Mouse (Mus musculus) thymus, postnatal 4 days (tissue): ENCODE results near the gene Mettl22.

Source experiments
- DNase-seq: peaks from one replicate; pipeline ENCODE4 v3.0.0; 2021

Mettl22 gene

DNA sequence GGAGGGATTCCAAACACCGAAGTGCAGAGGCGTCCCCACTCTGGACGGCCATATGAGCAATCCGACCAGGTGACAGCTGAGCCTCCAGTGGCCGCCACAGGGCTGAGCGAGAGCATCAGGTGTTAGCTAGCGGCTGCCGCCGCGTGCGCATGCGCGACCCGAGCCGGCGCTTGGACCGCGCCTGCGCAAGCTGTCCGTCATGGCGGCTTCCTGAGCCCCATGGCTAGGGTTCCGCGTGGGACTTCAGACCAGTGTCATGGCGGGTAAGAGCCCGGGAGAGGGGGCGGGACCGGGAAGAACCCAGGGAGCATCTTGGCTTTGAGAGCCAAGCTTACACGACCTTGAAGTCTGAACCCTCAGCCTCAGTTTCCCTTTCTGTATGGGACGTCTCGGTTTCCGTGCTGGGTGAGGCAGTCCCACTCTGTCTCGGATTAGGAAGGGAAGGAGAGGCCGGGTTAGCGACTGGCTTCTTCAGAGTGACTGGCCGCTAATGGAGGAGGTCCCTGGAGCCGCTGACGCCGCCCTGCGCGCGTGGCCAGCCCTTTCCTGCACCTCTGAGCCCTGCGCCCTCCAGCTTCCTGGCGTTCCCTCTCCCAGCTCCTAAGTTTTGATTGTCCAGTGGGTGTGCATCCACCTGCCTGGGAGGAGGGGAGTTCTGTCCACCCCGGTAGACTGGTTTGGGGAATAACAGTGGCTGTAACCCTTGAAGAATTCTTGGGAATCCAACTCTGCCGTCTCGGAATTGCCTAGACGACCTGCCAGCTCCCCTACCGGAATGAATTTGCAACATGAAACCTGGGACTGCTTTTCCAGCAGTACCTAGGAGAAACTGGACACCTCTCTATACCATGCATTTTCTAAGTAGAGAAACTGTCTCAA, at the start of gene Mettl22:
Gene Mettl22 (plus strand): TSS at position 186 of the 879 bp plus-strand sequence.
- DNase-seq: peak; percentile 93

DNA sequence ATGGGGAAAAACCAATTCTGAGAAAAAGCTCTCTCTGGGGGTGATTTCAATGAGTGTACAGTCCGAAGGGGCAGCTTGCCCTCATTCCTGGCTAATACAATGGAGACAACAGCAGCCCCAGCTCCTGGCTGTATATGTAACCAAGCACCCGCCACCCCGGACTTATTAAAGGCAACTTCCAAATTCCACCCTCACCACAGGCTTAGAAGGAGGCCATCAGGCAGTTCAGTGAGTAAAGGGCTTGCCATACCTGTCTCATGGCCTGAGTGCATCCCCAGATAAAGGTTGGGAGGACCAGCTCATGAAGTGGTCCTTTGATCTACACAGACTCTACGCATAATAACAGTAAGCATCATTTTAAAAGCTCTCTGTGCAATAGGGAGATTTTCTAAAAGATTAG, 49.7 kb upstream of the Mettl22 start:
- DNase-seq: no peak

- DNase-seq: no peak
These were observed 46.9 kb upstream of the Mettl22 start for GRCm38 (mm10) chr16:8423626-8424114.

- DNase-seq: no peak
These were observed 46.2 kb upstream of the Mettl22 start for GRCm38 (mm10) chr16:8424161-8424970.

GRCm38 (mm10) chr16:8424971-8425330, 45.6 kb upstream of the Mettl22 start, which contains the start of gene Tmem114:
Gene Tmem114 (minus strand): TSS chr16:8425136.
- no peak for DNase-seq

DNA sequence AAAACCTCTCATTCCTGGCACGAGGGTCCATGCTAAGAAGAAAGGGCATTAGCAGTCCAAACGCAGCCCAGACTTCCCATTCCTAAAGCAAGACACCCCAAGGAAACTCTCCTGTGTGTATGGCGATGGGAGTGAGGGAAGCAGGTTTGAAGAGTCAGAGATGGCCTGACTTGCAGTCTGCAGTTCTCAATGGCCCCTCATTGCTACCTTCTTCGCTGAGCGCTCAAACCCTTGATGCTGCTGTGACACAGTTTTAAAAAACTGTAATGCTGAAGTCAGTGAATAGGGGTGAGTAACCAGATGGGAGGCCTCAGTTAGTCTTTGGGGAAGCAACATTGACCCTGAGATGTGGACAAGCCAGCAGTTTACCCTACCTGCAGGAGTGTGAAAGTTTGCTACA, 44.9 kb upstream of the Mettl22 start:
- no peak for DNase-seq

- DNase-seq: no peak
These were observed 41.1 kb upstream of the Mettl22 start for GRCm38 (mm10) chr16:8429531-8429930.

- DNase-seq: no peak
These were observed 38.0 kb upstream of the Mettl22 start for GRCm38 (mm10) chr16:8432616-8433015.

GRCm38 (mm10) chr16:8444911-8445310, 25.7 kb upstream of the Mettl22 start:
- DNase-seq: no peak

GRCm38 (mm10) chr16:8446256-8446655, 24.3 kb upstream of the Mettl22 start:
- DNase-seq: no peak

DNA sequence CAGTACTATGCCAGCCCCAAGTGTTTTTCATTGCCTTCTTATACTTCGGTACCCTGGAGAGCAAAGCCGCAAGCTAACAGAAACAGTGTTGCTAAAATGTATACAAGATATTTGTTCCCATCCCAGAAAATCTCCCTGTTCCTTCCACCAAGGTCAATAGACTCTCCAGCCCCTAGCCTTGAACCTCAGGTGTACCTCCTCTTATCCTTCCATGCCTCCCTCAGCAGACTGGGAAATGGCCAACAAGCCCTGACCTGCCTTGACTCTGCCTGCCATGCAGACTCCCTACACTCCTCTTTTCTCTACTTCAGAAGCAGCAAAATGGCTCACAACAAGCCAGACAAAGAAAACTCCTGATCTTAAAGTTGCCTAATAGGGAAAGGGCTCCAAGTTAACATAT, 17.3 kb upstream of the Mettl22 start:
- no peak for DNase-seq

- no peak for DNase-seq
These were observed 15.4 kb upstream of the Mettl22 start for GRCm38 (mm10) chr16:8455221-8455620.

DNA sequence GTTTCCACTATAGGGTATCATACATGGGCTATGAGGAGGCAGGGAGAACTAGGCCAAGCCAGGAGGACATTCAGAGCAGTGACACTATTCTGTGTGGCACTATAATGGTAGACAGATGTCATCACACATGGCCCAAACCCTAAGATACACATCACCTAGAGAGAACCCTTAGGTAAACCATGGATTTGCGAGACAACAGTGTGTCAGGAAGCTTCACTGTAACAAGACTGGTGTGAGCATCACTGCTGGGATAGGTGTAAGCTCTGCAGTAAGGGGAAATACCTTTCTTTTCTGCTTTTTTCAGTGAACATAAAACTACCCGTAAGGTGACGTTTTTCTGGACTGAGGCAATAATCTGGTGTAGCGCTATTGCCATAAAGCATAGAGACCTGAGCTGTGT, 12.2 kb upstream of the Mettl22 start:
- DNase-seq: no peak

GRCm38 (mm10) chr16:8459098-8459497, 11.5 kb upstream of the Mettl22 start:
- DNase-seq: peak; percentile 82

- DNase-seq: no peak
These were observed 456 bp upstream of the Mettl22 start for GRCm38 (mm10) chr16:8470132-8470531.

DNA sequence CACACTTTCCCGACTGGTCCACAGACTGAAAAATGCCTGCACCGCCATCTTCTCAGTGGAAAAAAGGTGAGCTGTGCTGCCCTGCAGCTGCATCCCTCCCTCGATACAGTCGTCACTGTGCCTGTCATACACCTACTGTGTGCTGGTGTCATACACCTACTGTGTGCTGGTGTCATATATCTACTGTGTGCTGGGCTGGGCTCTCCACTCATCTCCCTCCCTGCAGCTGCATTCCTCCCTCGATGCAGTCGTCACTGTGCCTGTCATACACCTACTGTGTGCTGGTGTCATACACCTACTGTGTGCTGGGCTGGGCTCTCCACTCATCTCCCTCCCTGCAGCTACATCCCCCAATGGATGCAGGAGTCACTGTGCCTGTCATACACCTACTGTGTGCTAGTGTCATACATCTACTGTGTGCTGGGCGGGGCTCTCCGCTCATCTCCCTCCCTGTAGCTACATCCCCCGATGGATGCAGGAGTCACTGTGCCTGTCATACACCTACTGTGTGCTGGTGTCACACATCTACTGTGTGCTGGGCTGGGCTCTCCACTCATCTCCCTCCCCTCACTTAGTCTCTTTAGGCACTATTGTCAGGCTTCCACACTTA, 16.9 kb downstream of the Mettl22 start:
- DNase-seq: no peak

- no peak for DNase-seq
These were observed 18.8 kb downstream of the Mettl22 start for GRCm38 (mm10) chr16:8489340-8489739.

DNA sequence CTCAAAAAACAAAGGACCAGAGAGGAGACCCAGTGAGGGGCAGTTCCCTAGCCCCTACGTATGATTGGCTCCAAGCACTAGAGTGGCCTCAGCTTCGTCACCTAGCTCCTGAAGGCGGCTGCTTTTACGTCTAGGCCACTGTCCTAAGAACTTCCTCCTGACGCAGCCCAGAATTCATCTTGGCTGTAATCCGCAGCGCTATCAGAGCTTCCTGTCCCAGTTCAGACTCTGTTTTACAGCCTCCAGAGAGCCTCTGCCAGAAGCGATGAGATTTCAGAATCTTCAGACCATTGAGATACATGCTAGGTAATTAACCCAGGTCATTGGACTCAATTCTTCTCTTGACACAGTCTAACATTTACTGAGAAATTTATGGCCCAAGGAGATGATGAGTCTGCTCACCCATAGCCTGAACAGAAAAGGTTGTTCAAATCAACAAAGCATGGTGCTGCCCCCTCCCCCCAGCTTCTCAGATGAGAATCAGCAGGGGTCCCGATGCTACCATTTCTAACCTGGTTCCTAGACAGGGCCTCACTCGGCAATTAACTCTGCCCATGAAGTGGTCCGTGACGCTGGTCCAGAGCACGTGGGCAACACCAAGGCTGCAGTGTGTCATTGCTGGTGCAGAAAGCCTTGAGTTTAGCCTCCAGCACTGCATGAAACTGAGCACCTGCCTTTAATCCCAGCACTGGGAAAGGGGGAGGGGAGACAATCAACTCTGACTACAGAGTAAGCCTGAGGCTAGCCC, 21.3 kb downstream of the Mettl22 start:
- DNase-seq: no peak

DNA sequence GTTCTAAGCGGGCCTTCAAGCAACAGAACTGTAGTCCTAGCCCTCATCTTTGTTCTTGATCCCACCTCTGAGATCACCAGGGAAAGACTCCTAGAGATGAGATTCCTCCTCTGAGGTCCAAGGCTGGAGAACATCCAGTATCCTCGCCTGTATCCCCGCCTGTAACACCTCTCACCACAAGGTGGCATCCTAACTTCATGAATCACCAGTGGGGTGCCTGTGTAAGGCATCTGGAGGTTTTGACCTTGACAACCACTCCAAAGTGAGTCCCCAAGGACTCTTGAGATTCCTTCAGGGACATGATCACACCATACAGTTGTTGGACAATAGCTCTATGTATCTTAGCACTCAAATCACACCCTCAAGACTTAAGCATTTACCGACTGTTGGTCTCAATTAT, 23.7 kb downstream of the Mettl22 start:
- DNase-seq: peak; percentile 72

GRCm38 (mm10) chr16:8496967-8497366, 26.4 kb downstream of the Mettl22 start:
- DNase-seq: no peak

DNA sequence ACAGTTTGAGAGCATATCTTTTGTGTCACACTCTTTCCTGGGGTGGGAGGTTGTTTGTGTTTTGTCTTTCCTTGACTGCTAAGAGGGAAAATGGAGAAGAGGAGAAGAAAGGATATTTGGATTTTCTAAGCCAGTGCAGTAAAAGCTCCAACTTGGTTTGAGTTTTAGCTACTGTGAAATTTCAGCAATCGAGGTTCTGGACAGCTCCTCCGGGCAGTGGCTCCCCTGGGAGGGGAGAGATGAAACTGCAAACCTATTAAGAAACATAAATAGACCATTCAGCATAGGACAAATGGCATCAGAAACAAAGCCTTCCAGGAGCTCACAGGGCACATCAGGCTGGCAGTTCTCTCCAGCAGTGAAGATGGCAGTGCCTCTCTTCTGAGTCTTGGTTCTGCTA, 33.7 kb downstream of the Mettl22 start:
- DNase-seq: no peak

- no peak for DNase-seq
These were observed 39.3 kb downstream of the Mettl22 start for GRCm38 (mm10) chr16:8509894-8510293.

DNA sequence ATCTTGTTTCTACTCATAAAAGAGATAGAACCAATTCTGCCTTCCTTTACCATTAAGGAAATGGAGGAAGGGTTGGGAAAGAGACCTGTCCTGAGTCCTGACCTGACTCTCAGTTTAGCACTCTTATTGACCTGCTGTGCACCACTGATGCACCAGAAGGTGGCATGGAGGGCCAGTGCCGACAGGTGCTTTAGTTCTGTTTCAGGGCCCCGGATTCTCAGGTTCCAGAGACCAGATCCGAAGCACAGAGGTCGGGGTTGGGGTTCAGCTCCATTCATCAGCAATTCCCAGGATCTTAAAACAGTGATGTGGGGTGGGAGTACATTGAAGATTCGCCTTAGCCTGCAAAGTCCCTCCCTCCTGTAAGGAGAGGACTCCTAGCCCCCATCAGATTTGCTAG, 42.2 kb downstream of the Mettl22 start:
- DNase-seq: no peak
